Mouse (Mus musculus): Measurements from ENCODE around the gene Tmem144. TPM values are rescaled to one million over a fixed set of nuclear protein-coding genes. Genes with fewer than 3 reads are reported as not detected.
A peak's percentile ranks its signal among the peaks of the same experiment; 100 is the strongest.

Tmem144 gene
- polyA plus RNA-seq, 1 experiment from 2014 or later, result 3.0 TPM

GRCm38 (mm10) chr3:79884761-79885189, 32.2 kb upstream of the Tmem144 start:
- 0 out of 2 replicates have a peak overlapping the region, but pooled peaks have one; percentile 15 for H3K9ac ChIP-seq
- peak; percentile 38; the same call in 1 of the 2 replicates for ATAC-seq (ENCODE audit: low FRiP score, low read depth)
- no peaks in the 10 kb centered on the region for H3K36me3 ChIP-seq
- H3K27me3 ChIP-seq, result no peaks in the 10 kb centered on the region
- peak overlapping the region; percentile 33 for H3K4me3 ChIP-seq
- peaks cover 23% of the 10 kb centered on the region for H3K4me1 ChIP-seq
- no peaks in the 10 kb centered on the region for H3K9me3 ChIP-seq
- WGBS, result 5% methylated on average over 9 of the region's 9 CpGs
- H3K27ac ChIP-seq, result 0 out of 2 replicates have a peak overlapping the region, but pooled peaks have one; percentile 8
- peak overlapping the region; percentile 57 for H3K4me2 ChIP-seq (replicated peaks)

- 0 out of 2 replicates have a peak within 1 kb of the TSS, but pooled peaks have one; percentile 15 for H3K9ac ChIP-seq
Observed at GRCm38 (mm10) chr3:79884305-79884704, 31.7 kb upstream of the Tmem144 start, which contains the start of gene Fam198b. Fam198b (plus strand) TSS chr3:79884533.

GRCm38 (mm10) chr3:79883092-79883491, 30.5 kb upstream of the Tmem144 start:
- Histone ChIP-seq H3K4me1 (peaks cover 27% of the 10 kb centered on the region), H3K36me3 (no peaks in the 10 kb centered on the region), H3K9me3 (no peaks in the 10 kb centered on the region), H3K27me3 (no peaks in the 10 kb centered on the region), H3K4me2 (replicated peaks) (no peak overlapping the region), H3K4me3 (no peak overlapping the region), H3K27ac (no peak overlapping the region), H3K9ac (no peak overlapping the region)
- ATAC-seq (ENCODE audit: low FRiP score, low read depth), result no peak
- 48% methylated on average over 7 of the region's 7 CpGs for WGBS

More at GRCm38 (mm10) chr3:79884305-79884704, 31.7 kb upstream of the Tmem144 start, which contains the start of gene Fam198b:
- 34% methylated on average over 5 of the region's 5 CpGs for WGBS
- H3K4me3 ChIP-seq, result peak within 1 kb of the TSS; percentile 33
- peak within 1 kb of the TSS; percentile 57 for H3K4me2 ChIP-seq (replicated peaks)
- H3K4me1 ChIP-seq, result peaks cover 24% of the 10 kb centered on the region
- H3K9me3 ChIP-seq, result no peaks in the 10 kb centered on the region
- H3K27ac ChIP-seq, result 0 out of 2 replicates have a peak within 1 kb of the TSS, but pooled peaks have one; percentile 8
- H3K36me3 ChIP-seq, result no peaks in the 10 kb centered on the region
- no peaks in the 10 kb centered on the region for H3K27me3 ChIP-seq
- ATAC-seq (ENCODE audit: low FRiP score, low read depth), result no peak

GRCm38 (mm10) chr3:79881645-79882044, 29.1 kb upstream of the Tmem144 start:
- WGBS, result 61% methylated on average over 2 of the region's 2 CpGs
- Histone ChIP-seq H3K36me3 (no peaks in the 10 kb centered on the region), H3K4me2 (replicated peaks) (no peak overlapping the region), H3K27ac (no peak overlapping the region), H3K4me1 (peaks cover 19% of the 10 kb centered on the region), H3K9me3 (no peaks in the 10 kb centered on the region), H3K4me3 (no peak overlapping the region), H3K9ac (no peak overlapping the region), H3K27me3 (no peaks in the 10 kb centered on the region)
- no peak for ATAC-seq (ENCODE audit: low FRiP score, low read depth)

- no peaks in the 10 kb centered on the region for H3K9me3 ChIP-seq
- no peak overlapping the region for H3K27ac ChIP-seq
- no peaks in the 10 kb centered on the region for H3K36me3 ChIP-seq
- ATAC-seq (ENCODE audit: low FRiP score, low read depth), result no peak
- WGBS, result 29% methylated on average over 9 of the region's 9 CpGs
- no peak overlapping the region for H3K9ac ChIP-seq
- H3K4me3 ChIP-seq, result no peak overlapping the region
- H3K27me3 ChIP-seq, result no peaks in the 10 kb centered on the region
- H3K4me2 ChIP-seq (replicated peaks), result peak overlapping the region; percentile 14; the same call in 1 of the 2 replicates
- peaks cover 4% of the 10 kb centered on the region; the same call in 1 of the 2 replicates for H3K4me1 ChIP-seq
Observed at GRCm38 (mm10) chr3:79879246-79879645, 26.7 kb upstream of the Tmem144 start.

GRCm38 (mm10) chr3:79878350-79878749, 25.8 kb upstream of the Tmem144 start:
- Histone ChIP-seq H3K27me3 (no peaks in the 10 kb centered on the region), H3K4me2 (replicated peaks) (no peak overlapping the region), H3K36me3 (no peaks in the 10 kb centered on the region), H3K4me3 (no peak overlapping the region), H3K27ac (no peak overlapping the region), H3K9ac (no peak overlapping the region), H3K4me1 (0 out of 2 replicates have a peak, but pooled peaks cover 4% of the 10 kb centered on the region), H3K9me3 (no peaks in the 10 kb centered on the region)
- WGBS, result 56% methylated on average over 3 of the region's 3 CpGs
- ATAC-seq (ENCODE audit: low FRiP score, low read depth), result no peak

GRCm38 (mm10) chr3:79875471-79875870, 22.9 kb upstream of the Tmem144 start:
- H3K27ac ChIP-seq, result no peak overlapping the region
- no peaks in the 10 kb centered on the region for H3K27me3 ChIP-seq
- WGBS, result 86% methylated on average over 5 of the region's 5 CpGs
- no peak overlapping the region for H3K4me3 ChIP-seq
- no peaks in the 10 kb centered on the region for H3K9me3 ChIP-seq
- H3K36me3 ChIP-seq, result no peaks in the 10 kb centered on the region
- no peak overlapping the region for H3K4me2 ChIP-seq (replicated peaks)
- no peak for ATAC-seq (ENCODE audit: low FRiP score, low read depth)
- H3K9ac ChIP-seq, result no peak overlapping the region
- H3K4me1 ChIP-seq, result 0 out of 2 replicates have a peak, but pooled peaks cover 4% of the 10 kb centered on the region

- Histone ChIP-seq H3K27ac (no peak overlapping the region), H3K4me1 (no peaks in the 10 kb centered on the region), H3K9me3 (no peaks in the 10 kb centered on the region), H3K27me3 (no peaks in the 10 kb centered on the region), H3K4me3 (no peak overlapping the region), H3K4me2 (replicated peaks) (no peak overlapping the region), H3K36me3 (no peaks in the 10 kb centered on the region), H3K9ac (no peak overlapping the region)
- ATAC-seq (ENCODE audit: low FRiP score, low read depth), result no peak
- 58% methylated on average over 1 of the region's 1 CpGs for WGBS
Observed at GRCm38 (mm10) chr3:79867121-79867709, 14.6 kb upstream of the Tmem144 start.

- Histone ChIP-seq H3K36me3 (no peaks in the 10 kb centered on the region), H3K9me3 (no peaks in the 10 kb centered on the region), H3K4me3 (no peak overlapping the region), H3K4me2 (replicated peaks) (no peak overlapping the region), H3K27ac (no peak overlapping the region), H3K27me3 (no peaks in the 10 kb centered on the region), H3K4me1 (no peaks in the 10 kb centered on the region), H3K9ac (no peak overlapping the region)
- ATAC-seq (ENCODE audit: low FRiP score, low read depth), result no peak
- WGBS, result 89% methylated on average over 9 of the region's 9 CpGs
Observed at GRCm38 (mm10) chr3:79866526-79866925, 14.0 kb upstream of the Tmem144 start.

- Histone ChIP-seq H3K36me3 (no peaks in the 10 kb centered on the region), H3K4me2 (replicated peaks) (no peak overlapping the region), H3K27me3 (no peaks in the 10 kb centered on the region), H3K9ac (no peak overlapping the region), H3K4me3 (no peak overlapping the region), H3K4me1 (no peaks in the 10 kb centered on the region), H3K9me3 (no peaks in the 10 kb centered on the region), H3K27ac (no peak overlapping the region)
- WGBS, result 87% methylated on average over 3 of the region's 3 CpGs
- no peak for ATAC-seq (ENCODE audit: low FRiP score, low read depth)
Observed at GRCm38 (mm10) chr3:79866089-79866488, 13.5 kb upstream of the Tmem144 start.

- H3K36me3 ChIP-seq, result no peaks in the 10 kb centered on the region
- no peak overlapping the region for H3K4me3 ChIP-seq
- H3K27me3 ChIP-seq, result no peaks in the 10 kb centered on the region
- H3K27ac ChIP-seq, result no peak overlapping the region
- no peak overlapping the region for H3K9ac ChIP-seq
- no peaks in the 10 kb centered on the region for H3K9me3 ChIP-seq
- no peak for ATAC-seq (ENCODE audit: low FRiP score, low read depth)
- no peaks in the 10 kb centered on the region for H3K4me1 ChIP-seq
- H3K4me2 ChIP-seq (replicated peaks), result no peak overlapping the region
- 28% methylated on average over 7 of the region's 7 CpGs for WGBS
Observed at GRCm38 (mm10) chr3:79864824-79865223, 12.3 kb upstream of the Tmem144 start.

- no peak overlapping the region for H3K9ac ChIP-seq
- no peak overlapping the region for H3K4me3 ChIP-seq
Observed at GRCm38 (mm10) chr3:79858221-79858620, 5.6 kb upstream of the Tmem144 start.

GRCm38 (mm10) chr3:79857780-79858179, 5.2 kb upstream of the Tmem144 start:
- Histone ChIP-seq H3K4me2 (replicated peaks) (no peak overlapping the region), H3K9ac (no peak overlapping the region), H3K27ac (no peak overlapping the region), H3K4me1 (no peaks in the 10 kb centered on the region), H3K36me3 (no peaks in the 10 kb centered on the region), H3K27me3 (no peaks in the 10 kb centered on the region), H3K4me3 (no peak overlapping the region), H3K9me3 (no peaks in the 10 kb centered on the region)
- ATAC-seq (ENCODE audit: low FRiP score, low read depth), result no peak
- 44% methylated on average over 5 of the region's 5 CpGs for WGBS

More at GRCm38 (mm10) chr3:79858221-79858620, 5.6 kb upstream of the Tmem144 start:
- H3K4me2 ChIP-seq (replicated peaks), result no peak overlapping the region
- ATAC-seq (ENCODE audit: low FRiP score, low read depth), result no peak
- WGBS, result 85% methylated on average over 3 of the region's 3 CpGs
- no peaks in the 10 kb centered on the region for H3K27me3 ChIP-seq
- no peaks in the 10 kb centered on the region for H3K4me1 ChIP-seq
- H3K36me3 ChIP-seq, result no peaks in the 10 kb centered on the region
- no peak overlapping the region for H3K27ac ChIP-seq
- H3K9me3 ChIP-seq, result no peaks in the 10 kb centered on the region

Measured in limb, embryonic 13.5 days (tissue).